Mouse (Mus musculus) urinary bladder, postnatal 14 days (tissue): ENCODE results near the gene Fcor.

Source experiments
- DNase-seq: peaks from one replicate; pipeline ENCODE4 v3.0.0; 2021; ENCODE audit warnings: low spot score

Fcor gene

DNA sequence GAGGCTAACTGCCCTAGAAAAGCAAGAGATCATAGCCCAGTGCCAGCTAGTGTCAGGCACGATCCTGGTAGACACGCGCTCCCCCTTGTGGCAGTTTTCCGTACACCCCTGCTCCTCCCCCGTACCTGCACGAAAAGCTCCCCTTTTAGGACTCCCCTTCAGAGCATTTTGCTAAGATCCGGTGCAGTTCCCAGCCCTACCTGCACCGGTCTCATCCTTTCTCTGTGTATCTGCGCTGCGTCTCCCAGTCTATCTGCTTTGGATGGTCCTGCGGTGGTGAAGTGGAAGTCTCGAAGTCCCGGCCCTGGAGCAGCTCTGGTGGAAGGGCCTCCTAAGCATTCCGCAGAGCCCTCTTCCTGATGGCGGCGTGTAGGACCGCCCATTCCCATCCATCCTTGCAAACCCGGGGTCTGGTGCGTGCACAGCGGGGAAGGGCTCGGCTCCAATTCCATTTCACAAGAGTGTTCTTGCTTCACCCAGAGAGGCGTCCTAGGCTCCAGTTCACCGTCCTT is at the start of gene Fcor:
Gene Fcor (minus strand): TSS at position 383 of the 512 bp plus-strand sequence.
- DNase-seq, result peak; percentile 88

GRCm38 (mm10) chr8:3721041-3721440 is 48.9 kb upstream of the Fcor start:
- no peak for DNase-seq

GRCm38 (mm10) chr8:3720551-3720950 is 48.4 kb upstream of the Fcor start, which contains the start of gene Clec4g:
TSS of gene Clec4g (minus strand) at chr8:3720651.
- no peak for DNase-seq

DNA sequence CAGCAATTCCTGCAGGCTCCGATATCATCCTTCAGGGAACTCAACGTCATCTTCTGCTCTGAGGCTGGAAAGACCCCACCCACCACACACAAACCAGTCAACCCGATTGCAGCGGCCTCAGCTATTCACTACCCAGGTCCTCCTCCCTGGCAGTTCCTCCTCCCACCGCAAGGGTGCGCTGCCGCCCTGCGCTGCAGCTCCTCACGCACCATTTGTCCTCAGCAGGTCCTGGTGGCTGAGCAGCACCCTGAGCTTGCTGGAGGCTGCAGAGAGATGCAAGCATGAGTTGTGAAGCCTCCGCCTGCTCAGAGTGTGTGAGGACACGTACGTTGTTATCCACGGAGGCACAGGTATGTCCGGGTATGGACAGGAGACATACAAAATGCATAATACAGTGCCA is 46.4 kb upstream of the Fcor start:
- peak; percentile 64 for DNase-seq

- DNase-seq, result no peak
Measured at GRCm38 (mm10) chr8:3717321-3717954, 45.3 kb upstream of the Fcor start.

- no peak for DNase-seq
Measured at GRCm38 (mm10) chr8:3711646-3712045, 39.5 kb upstream of the Fcor start.

GRCm38 (mm10) chr8:3710312-3710711 is 38.1 kb upstream of the Fcor start:
- no peak for DNase-seq

- DNase-seq, result no peak
Measured at GRCm38 (mm10) chr8:3707611-3708010, 35.4 kb upstream of the Fcor start.

DNA sequence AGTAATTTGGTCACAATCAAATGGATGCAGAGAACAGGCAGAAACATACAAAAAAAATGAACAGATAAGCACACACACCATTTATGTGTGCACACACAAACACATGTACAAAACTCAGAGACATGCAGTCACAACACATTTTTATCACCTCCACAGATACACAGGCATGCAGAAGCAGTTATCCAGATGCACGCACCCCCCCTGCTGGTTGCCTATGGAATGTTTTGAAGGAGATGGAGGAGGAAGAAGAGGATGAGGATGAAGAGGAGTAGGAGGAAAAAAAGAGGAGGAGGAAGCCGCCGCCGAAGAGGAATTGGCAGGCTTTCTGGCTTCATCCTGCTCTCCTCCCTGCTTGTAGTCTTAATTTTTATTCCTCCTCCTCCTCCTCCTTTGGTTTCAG is 33.5 kb upstream of the Fcor start:
- DNase-seq, result no peak

- no peak for DNase-seq
Measured at GRCm38 (mm10) chr8:3701491-3701890, 29.3 kb upstream of the Fcor start.

DNA sequence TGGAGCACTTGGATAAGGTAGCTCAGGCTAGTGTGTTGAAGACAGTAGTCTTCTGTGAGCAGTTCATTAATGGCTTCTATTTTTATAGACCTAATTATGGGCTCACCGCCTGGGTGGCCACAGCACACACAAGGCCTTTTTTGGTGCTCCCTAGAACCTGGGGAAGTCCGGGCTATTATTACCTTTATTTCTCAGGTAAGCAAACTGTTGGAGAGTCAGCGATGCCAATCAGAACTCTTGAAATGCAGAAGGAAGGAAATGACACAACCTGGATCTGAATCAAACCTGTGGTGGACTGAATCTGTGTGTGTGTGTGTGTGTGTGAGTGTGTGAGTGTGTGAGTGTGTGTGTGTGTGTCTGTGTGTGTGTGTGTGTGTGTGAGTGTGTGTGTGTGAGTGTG is 22.0 kb upstream of the Fcor start, which contains the start of gene Fcer2a:
Gene Fcer2a (minus strand): TSS at position 55 of the 400 bp plus-strand sequence.
- no peak for DNase-seq

DNA sequence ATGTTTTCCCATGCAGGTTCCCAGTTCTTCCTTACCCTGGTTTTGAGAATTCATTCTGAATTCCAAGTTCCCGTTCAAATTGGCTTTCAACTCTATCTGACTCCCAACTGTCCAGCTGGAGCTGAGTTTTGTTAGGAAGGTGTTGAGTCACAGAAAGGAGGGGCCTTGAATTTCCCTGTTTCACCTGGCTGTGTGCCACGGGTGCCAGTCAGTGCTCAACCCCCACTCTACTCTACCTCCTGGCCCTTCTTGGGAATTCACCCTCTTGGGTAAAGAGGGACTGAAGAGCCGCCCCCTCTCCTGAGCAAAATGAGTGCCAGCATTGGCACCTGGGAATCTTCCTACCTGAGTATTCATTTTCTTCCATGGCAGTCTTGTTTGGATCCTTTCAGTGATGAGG is 18.6 kb upstream of the Fcor start:
- no peak for DNase-seq

DNA sequence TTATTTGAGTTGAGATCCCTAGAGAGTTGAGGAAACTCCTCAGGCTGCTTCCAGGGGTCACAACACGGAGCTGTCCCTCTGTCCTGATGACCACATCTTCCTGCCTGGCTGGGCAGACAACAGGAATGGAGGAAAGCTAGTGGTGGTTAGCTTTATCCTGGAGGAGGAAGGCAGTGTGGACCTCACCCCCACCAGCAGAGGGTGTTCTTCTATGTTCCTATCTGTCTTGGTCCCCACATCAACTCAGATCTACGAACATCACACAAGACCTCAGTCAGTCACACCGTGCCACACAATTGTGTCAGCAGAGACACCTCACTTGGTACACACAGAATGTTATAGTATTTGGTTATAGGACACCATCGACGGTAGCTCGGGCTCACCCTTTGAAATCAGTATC is 15.4 kb upstream of the Fcor start:
- no peak for DNase-seq

DNA sequence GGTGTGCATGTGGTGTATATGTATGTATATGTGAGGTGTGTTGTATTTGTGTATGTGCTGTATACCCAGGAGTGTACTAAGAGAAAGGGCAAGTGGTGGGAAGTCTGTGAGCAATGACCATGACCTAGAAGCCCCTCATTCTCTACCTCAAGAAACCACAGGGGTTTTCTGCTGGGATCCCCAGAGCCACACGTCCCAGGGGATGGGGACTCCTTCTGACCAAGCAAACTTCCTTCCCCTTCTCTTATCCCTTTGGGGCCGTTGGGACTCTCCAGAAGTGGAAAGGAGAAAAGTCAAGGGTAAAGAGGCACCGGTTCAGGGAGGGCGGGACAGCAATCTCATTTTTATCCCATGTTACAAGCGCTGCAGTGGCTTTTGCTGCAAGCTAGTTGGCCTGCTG is 13.3 kb upstream of the Fcor start:
- no peak for DNase-seq

GRCm38 (mm10) chr8:3684530-3684929 is 12.4 kb upstream of the Fcor start:
- no peak for DNase-seq

GRCm38 (mm10) chr8:3683408-3684176 is 11.4 kb upstream of the Fcor start:
- no peak for DNase-seq

DNA sequence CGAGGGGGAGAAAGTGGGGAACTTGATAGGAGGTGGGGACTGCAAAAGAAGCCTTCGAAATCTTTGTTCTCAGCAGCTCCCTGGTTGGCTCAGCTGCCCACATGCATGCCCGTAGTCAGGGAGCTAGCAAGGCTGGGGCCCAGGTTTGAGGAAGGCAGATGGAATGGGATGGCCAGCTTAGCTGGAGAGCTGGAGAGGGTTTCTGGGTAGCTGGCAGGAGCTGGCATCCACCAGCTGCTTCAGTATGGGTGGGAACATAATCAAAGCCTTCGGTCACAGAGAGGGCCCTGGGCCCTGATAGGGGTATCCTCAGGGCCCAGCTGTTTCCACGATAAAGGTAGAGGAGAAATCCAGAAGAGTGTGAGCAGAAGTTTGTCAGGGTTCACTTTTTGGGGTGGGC is 10.3 kb upstream of the Fcor start:
- no peak for DNase-seq

DNA sequence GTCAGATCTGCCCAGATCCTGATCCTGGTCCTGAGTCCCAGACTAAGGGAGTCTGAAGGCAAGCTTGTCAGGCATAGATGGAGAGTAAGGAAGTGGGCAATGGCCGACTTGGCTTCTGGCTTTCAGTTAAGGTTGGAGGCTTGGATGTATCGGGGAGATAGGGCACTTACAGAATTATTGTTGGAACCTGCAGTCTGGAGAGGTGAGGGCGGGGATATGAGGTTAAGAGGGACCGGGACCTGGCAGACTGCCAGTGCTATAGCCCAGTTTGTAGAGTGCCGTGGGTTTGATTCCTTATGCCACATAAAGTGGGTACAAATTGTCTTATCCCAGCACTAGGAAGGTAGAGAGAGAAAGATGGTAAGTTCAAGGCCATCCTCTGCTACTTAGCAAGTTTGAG is 7.5 kb upstream of the Fcor start:
- no peak for DNase-seq

- no peak for DNase-seq
Measured at GRCm38 (mm10) chr8:3679236-3679635, 7.1 kb upstream of the Fcor start.

- DNase-seq, result no peak
Measured at GRCm38 (mm10) chr8:3678831-3679230, 6.7 kb upstream of the Fcor start.

- DNase-seq, result peak; percentile 19
Measured at GRCm38 (mm10) chr8:3676993-3677579, 4.9 kb upstream of the Fcor start.

GRCm38 (mm10) chr8:3676131-3676992 is 4.2 kb upstream of the Fcor start, which contains the start of gene Trappc5:
TSS of gene Trappc5 (plus strand) at chr8:3676299.
- peak; percentile 92 for DNase-seq
